Mouse (Mus musculus): ENCODE results near the gene Chd9.

DNA sequence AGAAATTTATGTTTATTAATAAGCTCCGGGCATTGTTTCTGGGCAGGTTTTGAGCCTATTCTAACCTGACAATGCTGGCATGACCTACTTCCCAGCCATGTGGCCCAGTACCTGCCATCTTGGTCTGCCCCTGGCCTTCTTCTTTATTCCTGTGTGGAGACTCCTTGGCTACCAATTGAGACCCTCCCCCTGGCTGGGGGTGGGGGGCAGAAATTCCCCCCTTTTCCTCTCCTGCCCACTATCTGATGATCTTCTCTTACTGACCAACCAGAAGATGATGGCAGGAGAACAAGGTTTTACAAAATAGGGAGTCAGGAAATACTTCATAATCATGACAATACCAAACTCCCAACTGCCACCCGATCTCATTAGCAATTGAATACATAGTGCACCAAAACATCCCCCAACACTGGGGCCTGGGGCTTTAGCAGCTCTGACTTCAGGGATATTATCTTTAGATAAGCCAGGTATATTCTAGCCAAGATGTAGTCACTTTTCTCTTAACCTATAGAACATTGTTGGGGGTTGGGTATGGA, 76.1 kb downstream of the Chd9 start:
- TF ChIP-seq CTCF (IDR thresholded peaks at IDR 0.05; ENCODE audit: extremely low read depth, insufficient read depth, insufficient read length, insufficient replicate concordance) (no peak), POLR2A (IDR thresholded peaks at IDR 0.05; ENCODE audit: low read depth, low read length) (no peak)

Measured in spleen, adult 2 months (tissue).